Mouse (Mus musculus): Measurements from ENCODE around the gene Bola3.

DNA sequence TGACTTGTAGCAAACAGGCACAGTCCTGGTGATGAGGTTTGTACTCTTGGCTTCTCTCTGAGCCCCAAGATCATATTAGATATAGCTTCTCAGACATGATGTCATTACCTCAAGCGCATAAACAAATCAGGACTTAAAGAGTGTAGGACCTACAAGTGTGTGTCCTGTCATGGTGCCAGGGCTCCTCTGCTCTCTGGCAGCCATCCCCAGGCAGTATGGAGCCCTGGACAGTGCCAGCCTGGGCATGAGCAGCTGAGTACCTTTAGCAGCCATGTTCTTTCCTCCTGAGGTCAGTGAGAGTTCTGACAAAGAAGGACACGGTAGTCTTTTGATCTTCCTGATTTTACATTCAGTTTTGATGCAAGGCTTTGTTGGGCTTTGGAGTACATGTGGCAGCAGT is 6.0 kb upstream of the Bola3 start:
- TF ChIP-seq CTCF (IDR thresholded peaks at IDR 0.05; ENCODE audit: borderline replicate concordance, control insufficient read depth, extremely low read depth, insufficient read depth, low read length, poor library complexity): no peak
- no peak for TF ChIP-seq POLR2A (IDR thresholded peaks at IDR 0.05; ENCODE audit: control insufficient read depth, extremely low read depth, insufficient read depth, low read length, poor library complexity)

Data from thymus, adult 2 months (tissue).